Mouse (Mus musculus) liver, embryonic 16.5 days (tissue): ENCODE data around the gene Tceal1. TPM values are rescaled to one million over a fixed set of nuclear protein-coding genes. Genes with fewer than 3 reads are reported as not detected.
A peak's percentile ranks its signal among the peaks of the same experiment; 100 is the strongest.

Experiments used
- ATAC-seq: fragments of 200-750 bp; cut with Nextera tagmentation; 2 replicates; pipeline ENCODE4 v1.8.0; 2017; ENCODE audit warnings: low read depth, mild to moderate bottlenecking, moderate number of reproducible peaks, moderate library complexity
- H3K27ac ChIP-seq: fragments of 300-500 bp; sonication (generic); 2 replicates; pipeline ENCODE4 v1.5.1; 2014; ENCODE audit warnings: mild to moderate bottlenecking, low read length
- H3K27me3 ChIP-seq: fragments of 300-500 bp; sonication (generic); 2 replicates; pipeline ENCODE4 v1.6.1; 2014; ENCODE audit warnings: low read depth, low read length, mixed read lengths; ENCODE audit not compliant: control insufficient read depth, insufficient read depth
- H3K36me3 ChIP-seq: fragments of 300-500 bp; sonication (generic); 2 replicates; pipeline ENCODE4 v1.6.1; 2014; ENCODE audit warnings: mild to moderate bottlenecking; ENCODE audit not compliant: control insufficient read depth, insufficient read depth
- H3K4me1 ChIP-seq: fragments of 300-500 bp; sonication (generic); 2 replicates; pipeline ENCODE4 v1.6.1; 2014; ENCODE audit warnings: low read depth, low read length, mixed read lengths; ENCODE audit not compliant: control insufficient read depth
- H3K4me2 ChIP-seq: fragments of 300-500 bp; sonication (generic); 2 replicates; pipeline ENCODE4 v1.6.1; 2014; ENCODE audit warnings: low read depth, low read length, mixed read lengths
- H3K4me3 ChIP-seq: fragments of 300-500 bp; sonication (generic); 2 replicates; pipeline ENCODE4 v1.5.1; 2014; ENCODE audit warnings: low read depth, mild to moderate bottlenecking, low read length
- H3K9ac ChIP-seq: fragments of 300-500 bp; sonication (generic); 2 replicates; pipeline ENCODE4 v1.6.1; 2014; ENCODE audit warnings: low read depth, low read length
- H3K9me3 ChIP-seq: fragments of 300-500 bp; sonication (generic); replicated peaks from 2 replicates; pipeline ENCODE4 v1.6.1; 2016; ENCODE audit warnings: low read length; ENCODE audit not compliant: control insufficient read depth
- WGBS: fragments of 180-500 bp; shearing (Covaris S2); extraction: QIAGEN DNeasy Blood & Tissue Kit; methylation state at CpG from one replicate; pipeline ENCODE4 v1.1.7; 2014; ENCODE audit not compliant: insufficient replicate concordance; 5-methylcytosine and 5-hydroxymethylcytosine counted together
- polyA plus RNA-seq: library from polyadenylated mRNA; unstranded; fragments of >200 nt; fragmentation: Nextera tagmentation; extraction: Ambion mirVana; gene quantifications from 2 replicates; pipeline ENCODE4 v1.2.1, GENCODE M21; 2015

The Tceal1 gene
- polyA plus RNA-seq, 1 experiment from 2014 or later, result 0.99 TPM

DNA sequence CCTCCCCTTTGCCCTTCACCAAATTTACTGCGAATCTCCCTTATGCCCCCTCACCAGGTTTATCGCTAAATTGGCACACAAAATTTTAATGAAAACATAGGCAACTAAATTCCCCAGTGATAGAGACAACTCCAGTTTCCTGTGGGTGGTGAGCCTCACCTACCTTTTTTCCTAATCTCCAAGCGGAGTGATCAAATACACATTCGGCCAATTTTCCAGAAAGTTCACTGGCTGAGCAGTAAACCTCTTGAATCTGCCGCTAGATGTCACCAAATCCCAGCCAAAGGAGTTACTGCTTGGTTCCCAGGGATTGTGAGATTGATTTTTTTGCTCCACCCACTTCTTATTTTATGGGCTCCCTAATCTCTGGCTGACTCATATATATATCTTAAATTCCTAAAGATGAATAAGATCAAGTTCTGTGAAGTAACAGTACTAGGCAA lies 34.9 kb downstream of the Tceal1 start:
- ATAC-seq, result no peak
- Histone ChIP-seq H3K27me3 (no peaks in the 10 kb centered on the region), H3K27ac (peak overlapping the region; percentile 85), H3K4me1 (peaks cover 2% of the 10 kb centered on the region), H3K36me3 (no peaks in the 10 kb centered on the region), H3K9ac (peak overlapping the region; percentile 65; the same call in 1 of the 2 replicates), H3K4me2 (peak overlapping the region; percentile 67), H3K9me3 (no peaks in the 10 kb centered on the region), H3K4me3 (peak overlapping the region; percentile 70)
- WGBS, result 25% methylated on average over 5 of the region's 5 CpGs

DNA sequence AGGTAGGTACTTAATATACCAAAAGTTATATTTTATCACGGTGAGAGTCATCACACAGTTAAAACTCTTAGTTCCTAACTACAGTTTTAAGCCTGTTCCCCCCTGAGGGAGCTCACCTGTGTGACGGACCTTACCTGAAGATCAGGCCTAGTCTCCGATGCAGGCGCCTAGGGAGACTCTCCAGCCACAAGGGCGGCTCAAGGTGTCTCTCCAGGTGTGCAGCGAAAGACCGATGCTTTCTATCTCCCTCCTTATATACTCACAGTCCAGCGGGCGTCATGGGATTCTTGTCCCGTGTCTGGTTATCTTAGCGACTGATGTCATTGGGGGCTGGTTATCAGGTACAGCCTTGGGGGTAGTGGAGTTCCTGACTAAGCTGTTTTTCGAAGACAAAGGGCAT lies 35.7 kb downstream of the Tceal1 start, which contains the start of gene Morf4l2:
Gene Morf4l2 (minus strand): TSS at position 232 of the 400 bp plus-strand sequence.
- Histone ChIP-seq H3K9me3 (no peaks in the 10 kb centered on the region), H3K4me3 (peak within 1 kb of the TSS; percentile 70), H3K36me3 (no peaks in the 10 kb centered on the region), H3K4me2 (peak within 1 kb of the TSS; percentile 67), H3K4me1 (peaks cover 2% of the 10 kb centered on the region), H3K27ac (peak within 1 kb of the TSS; percentile 85), H3K27me3 (no peaks in the 10 kb centered on the region), H3K9ac (peak within 1 kb of the TSS; percentile 65; the same call in 1 of the 2 replicates)
- 77% methylated on average over 12 of the region's 12 CpGs for WGBS
- no peak for ATAC-seq

DNA sequence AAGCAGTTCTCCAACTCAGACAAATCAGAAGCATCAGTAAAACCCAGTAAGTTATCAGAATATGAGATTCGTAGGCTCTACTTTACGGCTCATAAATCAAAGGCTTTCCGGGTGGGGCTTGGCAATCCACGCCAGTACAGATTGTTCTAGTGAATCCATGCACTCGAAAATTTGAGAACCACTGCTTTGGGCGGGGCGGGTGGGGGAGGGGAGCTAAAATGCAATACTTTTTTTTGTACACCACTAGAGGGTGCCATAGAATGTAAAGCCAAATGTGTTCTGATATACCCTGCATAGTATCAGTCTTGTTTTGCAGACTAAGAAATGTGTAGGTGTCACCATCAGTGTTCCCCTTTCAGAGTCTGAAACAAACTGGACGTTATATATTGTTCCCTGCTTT lies 36.9 kb downstream of the Tceal1 start:
- H3K4me1 ChIP-seq, result peaks cover 2% of the 10 kb centered on the region; the same call in 1 of the 2 replicates
- no peak overlapping the region for H3K9ac ChIP-seq
- 49% methylated on average over 8 of the region's 8 CpGs for WGBS
- no peaks in the 10 kb centered on the region for H3K9me3 ChIP-seq
- no peaks in the 10 kb centered on the region for H3K27me3 ChIP-seq
- no peak overlapping the region for H3K4me3 ChIP-seq
- H3K36me3 ChIP-seq, result no peaks in the 10 kb centered on the region
- no peak for ATAC-seq
- H3K4me2 ChIP-seq, result no peak overlapping the region
- H3K27ac ChIP-seq, result no peak overlapping the region

DNA sequence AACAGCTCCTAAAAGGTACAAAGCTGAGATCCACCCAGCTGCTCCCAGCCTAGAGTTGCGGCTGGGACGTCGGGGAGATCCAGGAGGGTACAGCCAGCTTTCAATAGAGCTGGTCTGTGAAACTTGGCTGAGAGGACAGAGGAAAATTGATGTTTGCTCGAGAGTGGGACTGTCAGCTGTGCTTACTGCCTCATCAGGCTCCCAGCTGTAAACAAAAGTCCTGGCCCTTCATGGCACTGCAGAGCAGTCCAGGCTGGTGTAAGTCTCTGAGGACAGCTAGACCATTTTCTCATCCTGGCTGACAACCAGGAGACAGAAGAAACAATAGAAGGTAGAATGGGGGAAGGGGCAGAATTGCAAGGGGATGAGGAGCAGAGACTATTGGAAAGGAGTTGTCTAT lies 41.5 kb downstream of the Tceal1 start:
- Histone ChIP-seq H3K36me3 (no peaks in the 10 kb centered on the region), H3K9me3 (no peaks in the 10 kb centered on the region), H3K4me1 (no peaks in the 10 kb centered on the region), H3K27ac (no peak overlapping the region), H3K4me2 (no peak overlapping the region), H3K4me3 (no peak overlapping the region), H3K9ac (no peak overlapping the region), H3K27me3 (no peaks in the 10 kb centered on the region)
- no peak for ATAC-seq
- 73% methylated on average over 4 of the region's 4 CpGs for WGBS

DNA sequence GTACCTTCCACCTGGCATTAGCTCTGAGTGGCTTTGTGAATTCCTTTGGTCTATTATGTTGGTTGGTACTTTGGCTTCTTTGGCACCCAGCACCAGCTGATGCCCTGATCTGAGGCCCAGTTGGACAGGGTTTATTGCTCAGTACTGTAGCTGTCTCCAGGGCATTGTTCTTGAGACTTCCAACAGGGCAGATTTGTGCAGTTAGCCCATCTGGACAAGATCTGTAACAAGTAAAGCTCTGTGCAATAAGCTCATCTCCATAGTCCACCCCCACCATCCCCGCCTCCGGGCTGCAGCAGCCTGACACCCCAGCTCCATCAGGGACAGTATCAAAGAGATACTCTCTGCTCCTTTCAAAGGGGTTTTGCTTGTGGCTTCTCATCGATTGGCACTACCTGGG lies 47.7 kb downstream of the Tceal1 start:
- Histone ChIP-seq H3K27me3 (no peaks in the 10 kb centered on the region), H3K9me3 (no peaks in the 10 kb centered on the region), H3K4me1 (no peaks in the 10 kb centered on the region), H3K9ac (no peak overlapping the region), H3K36me3 (no peaks in the 10 kb centered on the region), H3K27ac (no peak overlapping the region), H3K4me2 (no peak overlapping the region), H3K4me3 (no peak overlapping the region)
- 79% methylated on average over 3 of the region's 3 CpGs for WGBS
- ATAC-seq, result no peak

Other genes with a start within 250 kb of the Tceal1 start
- gene Kir3dl1, start 190.0 kb upstream of the Tceal1 start, polyA plus RNA-seq, result not detected in 2 replicates
- gene Kir3dl2, start 163.9 kb upstream of the Tceal1 start, polyA plus RNA-seq, result not detected in 2 replicates
- 0.83 and 0.98 TPM in 2 replicates for gene Tceal3, start 117.1 kb upstream of the Tceal1 start, polyA plus RNA-seq
- gene Morf4l2, start 35.7 kb downstream of the Tceal1 start, polyA plus RNA-seq, result 170 and 174 TPM in 2 replicates
- gene Glra4, start 72.2 kb downstream of the Tceal1 start, polyA plus RNA-seq, result not detected in 2 replicates
- 0.22 and 0.34 TPM in 2 replicates for gene Plp1, start 114.7 kb downstream of the Tceal1 start, polyA plus RNA-seq
- gene Rab9b, start 160.8 kb downstream of the Tceal1 start, polyA plus RNA-seq, result not detected in 2 replicates
- gene H2bfm, start 219.3 kb downstream of the Tceal1 start, polyA plus RNA-seq, result not detected in 2 replicates